Mouse (Mus musculus) gastrocnemius, postnatal 10 days (tissue): ENCODE data around the gene Lect2. TPM values are rescaled to one million over a fixed set of nuclear protein-coding genes. Genes with fewer than 3 reads are reported as not detected.
A peak's percentile ranks its signal among the peaks of the same experiment; 100 is the strongest.

ENCODE experiments used
- DNase-seq: peaks from one replicate; pipeline ENCODE4 v3.0.0; 2021; ENCODE audit warnings: mixed read lengths
- long read RNA-seq, 2 experiments: library from polyadenylated mRNA; stranded (forward); transcript quantifications; one replicate each; pipeline ENCODE4 v2.0.0; 2021
- total RNA-seq, 2 experiments: library from RNA; stranded (reverse); gene quantifications; 2 replicates each; pipeline ENCODE4 v1.2.3; 2021

Lect2 gene
- not detected for total RNA-seq
- long read RNA-seq, experiment 1 = 0 reads
- long read RNA-seq, experiment 2 = 0 reads

DNA sequence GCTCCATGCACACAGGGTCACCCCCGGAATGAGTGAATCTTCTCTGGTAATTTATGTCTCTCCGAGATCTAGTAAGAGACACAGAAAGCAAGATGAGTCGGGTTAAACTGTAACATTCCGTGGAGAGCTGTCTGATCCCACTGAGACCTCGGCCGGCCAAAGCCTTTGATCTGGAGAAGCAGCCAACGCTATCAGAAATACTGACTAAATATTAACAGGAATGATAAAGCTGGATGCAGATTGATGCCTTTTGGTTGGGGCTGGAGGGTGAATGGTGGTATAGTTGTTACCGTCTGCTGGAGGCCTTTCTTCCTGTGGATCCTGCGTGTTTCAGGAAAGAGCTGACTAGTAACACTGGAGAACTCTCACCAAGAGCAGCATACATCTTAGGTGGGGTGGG, at the start of gene Lect2:
Lect2 (minus strand) TSS at position 102 of the 400 bp plus-strand sequence.
- no peak for DNase-seq

DNA sequence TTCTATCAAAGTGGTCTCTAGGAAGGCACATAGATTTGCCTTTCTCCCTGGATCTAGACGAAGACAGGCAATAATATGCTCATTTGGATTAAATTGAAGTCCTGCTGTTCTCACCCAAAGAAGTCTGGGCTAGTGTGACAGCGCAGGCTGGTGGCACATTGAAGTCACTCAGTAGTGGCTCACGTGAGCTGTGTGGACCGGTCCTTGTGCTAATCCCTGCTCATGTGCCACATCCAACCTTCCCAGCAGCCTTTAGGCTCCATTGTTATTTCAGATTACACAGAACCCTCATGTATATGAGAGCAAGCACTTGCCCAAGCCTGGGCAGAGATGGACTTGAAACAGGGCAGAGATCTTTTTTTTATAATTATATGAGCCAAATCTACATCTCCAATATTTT, 49.0 kb upstream of the Lect2 start:
- DNase-seq = no peak

DNA sequence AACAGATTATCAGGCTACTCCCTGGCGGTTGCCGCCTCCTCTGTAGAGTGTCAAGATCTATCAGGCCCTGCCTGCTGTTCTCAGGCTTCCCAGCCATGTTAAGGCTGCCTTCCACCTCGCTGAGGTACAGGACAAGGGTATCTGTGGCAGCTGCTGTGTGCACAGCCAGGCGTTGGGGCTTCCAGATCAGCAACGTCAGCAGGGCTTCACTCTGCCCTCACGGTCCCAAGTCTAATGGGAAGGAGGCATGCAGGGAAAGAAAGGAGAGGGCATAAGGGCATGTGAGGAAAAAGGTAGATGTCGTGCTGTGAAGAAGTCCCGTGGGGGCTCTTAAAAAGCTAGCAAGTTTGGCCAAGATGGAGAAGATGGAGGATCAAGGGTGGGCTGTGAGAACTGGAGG, 46.9 kb upstream of the Lect2 start:
- no peak for DNase-seq

DNA sequence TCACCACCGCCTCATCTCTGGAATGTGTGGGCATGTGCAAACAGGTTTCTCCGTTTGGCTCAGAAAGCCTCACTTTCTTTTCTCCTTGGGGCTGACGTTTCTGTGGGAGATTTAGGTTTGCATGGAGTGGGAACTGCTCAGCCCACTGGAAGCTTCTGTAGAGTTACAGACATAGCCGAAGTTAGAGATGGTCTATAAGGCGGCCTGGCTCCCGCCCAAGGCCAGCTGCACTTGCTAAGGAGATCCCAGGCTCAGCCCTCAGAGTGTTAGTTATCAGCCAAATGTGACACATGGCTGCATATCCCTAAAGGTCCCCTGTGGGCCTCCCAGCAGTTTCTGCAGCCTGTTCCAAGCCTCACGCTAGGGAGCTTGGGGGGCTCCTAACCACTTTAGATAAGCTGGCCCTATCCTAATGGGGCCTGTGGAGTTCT, 45.7 kb upstream of the Lect2 start:
- no peak for DNase-seq

DNA sequence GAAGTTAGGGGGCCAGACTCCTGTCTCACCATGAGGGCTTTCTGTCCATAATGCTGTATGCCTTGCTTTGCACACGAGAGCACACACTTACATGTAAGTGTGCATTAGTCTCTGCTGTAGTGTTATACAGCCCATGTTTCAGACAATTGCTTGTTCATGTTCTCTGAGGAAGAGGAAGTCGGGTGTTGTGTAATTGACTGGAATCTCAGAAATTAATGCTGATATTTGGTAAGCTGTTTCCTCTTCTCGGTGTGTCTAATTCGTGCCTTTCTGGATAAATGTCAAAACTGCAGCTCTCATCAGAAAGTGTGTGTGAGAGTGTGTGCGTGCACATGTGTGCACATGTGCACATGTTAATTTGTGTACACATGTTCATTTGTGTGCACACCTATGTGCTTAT, 44.9 kb upstream of the Lect2 start:
- DNase-seq = no peak

DNA sequence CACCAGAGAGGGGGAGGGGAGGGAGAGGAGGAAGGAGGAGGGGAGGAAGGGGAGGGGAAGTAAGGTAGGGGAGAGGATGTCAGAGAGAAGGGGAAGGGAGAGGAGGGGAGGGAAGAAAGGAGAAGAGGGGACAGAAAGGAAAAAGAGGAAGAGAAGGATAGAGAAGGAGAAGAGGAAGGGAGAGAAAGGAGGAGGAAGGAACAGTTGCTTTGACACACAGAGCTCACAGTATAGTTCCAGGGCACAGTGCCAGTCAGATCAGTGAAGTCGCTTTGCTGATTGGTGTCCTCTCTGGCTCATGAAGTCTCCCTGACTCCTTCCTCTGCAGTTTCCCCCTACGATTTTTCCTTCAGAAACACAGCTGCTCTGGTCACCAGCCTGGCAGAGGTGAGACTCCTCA, 43.6 kb upstream of the Lect2 start:
- no peak for DNase-seq

DNA sequence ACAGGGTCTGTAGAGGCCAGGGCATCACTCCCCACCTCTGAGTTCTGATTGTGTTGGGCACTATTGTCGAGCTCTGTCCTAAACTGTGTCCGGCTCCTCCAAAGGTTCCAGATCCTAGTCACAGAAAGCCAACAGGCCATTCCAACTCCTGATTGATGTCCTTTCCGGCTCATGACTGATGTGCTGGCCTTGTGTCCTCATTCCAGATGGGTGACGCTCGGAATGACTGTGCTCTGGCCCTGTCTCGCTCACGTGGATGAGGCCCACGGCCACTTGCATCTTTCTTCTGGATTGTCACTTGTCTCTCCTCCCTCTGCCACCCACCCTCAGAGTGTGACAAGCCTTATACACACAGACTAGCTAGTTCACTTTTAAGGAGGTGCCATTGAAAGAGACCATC, 42.9 kb upstream of the Lect2 start:
- no peak for DNase-seq

DNA sequence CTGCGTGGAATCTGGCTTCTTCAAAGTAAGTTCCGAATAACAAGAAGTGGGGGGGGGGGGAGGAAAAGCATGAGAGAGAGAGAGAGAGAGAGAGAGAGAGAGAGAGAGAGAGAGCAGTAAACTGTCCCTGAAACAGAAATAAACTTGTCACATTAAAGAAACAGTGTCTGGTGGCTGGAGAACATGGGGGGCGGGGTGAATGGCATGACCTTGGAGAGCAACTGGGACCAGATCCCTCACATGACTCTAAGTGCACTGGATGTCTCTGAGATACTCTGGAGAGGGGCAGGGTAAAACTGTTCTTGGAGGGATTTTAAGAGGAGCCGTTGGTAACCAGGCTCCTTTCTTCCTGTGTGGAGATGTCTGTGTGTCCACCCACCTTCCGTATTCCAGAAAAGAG, 41.9 kb upstream of the Lect2 start:
- no peak for DNase-seq

DNA sequence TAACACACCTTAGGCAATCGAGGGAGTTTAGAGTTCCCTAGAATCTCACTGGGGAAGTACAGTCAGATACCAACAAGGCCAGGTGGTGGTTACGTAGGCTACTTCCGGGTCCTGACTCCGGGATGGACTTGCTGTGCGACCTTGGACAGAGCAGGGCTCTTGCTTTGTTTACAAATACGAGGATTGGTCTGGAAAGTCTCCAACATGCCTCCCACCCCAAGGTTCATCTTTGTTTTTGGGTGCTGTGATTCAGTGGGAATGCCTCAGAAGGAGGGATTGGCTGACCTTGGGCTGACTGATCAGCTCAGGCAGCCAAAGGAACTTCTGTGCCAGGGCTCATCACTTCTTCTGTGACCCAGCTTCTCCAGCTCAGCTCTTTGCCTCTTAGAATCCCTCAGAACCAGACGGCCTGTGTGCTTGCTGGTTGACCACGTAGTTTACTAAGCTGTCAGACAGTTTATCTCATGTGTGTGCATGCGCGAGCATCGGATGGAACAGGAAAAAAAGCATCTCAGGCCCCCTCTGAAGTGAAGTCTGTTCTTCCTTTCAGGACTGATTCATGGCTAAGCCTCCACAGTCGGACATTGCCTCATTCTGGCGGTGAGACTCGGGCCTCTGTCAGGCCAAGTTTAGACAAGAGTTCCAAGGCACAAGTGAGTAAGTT, 40.3 kb upstream of the Lect2 start:
- peak; percentile 37 for DNase-seq

DNA sequence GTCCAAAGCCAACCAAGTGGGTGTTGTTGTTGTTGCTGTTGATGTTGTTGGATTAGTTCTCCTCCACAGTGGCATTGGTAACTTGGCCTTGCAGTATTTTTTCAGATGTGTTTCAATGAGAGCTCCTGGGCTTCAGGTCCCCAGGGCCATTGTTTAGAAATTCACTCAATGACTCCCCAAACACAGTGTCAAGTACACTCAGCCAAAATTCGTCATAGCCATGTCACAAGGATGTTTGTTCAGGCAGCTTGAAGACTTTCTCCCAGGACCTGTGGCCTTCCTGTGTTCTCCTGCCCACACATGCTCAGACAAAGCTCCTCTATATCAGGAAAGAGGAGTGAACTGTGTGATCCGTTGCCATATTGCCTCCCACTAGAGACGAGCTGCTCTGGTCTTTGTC, 37.7 kb upstream of the Lect2 start:
- no peak for DNase-seq

DNA sequence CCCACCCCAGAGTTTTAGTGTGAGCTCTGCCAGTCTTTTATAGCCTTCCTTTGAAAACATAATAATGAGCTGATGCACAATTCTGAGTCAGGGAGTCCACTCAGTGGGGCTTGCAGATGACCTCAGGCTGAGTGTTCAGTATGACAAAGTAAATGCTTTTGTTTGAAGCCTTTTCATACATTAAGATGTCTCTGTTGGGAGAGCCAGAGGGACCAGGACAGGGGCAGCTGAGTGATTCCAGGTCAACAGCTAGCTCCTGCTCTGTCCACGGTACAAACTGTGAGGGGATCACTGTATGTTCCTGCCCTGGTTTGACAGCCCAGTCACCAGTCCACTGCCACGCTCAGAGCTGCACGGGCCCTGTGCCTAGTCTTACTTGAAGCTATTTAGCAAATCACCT, 34.4 kb upstream of the Lect2 start:
- DNase-seq = no peak

DNA sequence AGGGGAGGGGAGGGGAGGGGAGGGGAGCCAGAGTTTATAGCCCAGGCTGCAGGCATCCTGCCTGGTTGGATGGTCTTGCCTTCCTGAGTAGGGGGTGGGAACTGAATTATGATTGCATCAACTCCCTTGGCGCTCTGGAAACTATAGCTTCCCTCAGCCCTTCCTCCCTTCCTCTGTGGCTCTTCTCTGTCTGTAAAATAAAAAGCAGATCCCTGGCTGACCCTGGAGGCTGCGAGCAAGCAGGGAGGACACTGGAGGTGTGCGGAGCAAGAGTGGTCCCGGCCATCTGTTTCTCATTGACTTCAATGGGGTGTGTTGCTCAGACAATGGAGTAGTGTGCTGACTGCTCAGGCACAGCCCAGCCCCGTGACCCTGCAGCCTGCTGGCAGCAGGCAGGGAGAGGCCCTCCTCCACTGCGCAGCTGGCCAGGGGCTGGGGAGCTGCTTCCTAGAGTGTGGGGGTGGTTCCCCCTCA, 33.7 kb upstream of the Lect2 start:
- DNase-seq = peak; percentile 56

DNA sequence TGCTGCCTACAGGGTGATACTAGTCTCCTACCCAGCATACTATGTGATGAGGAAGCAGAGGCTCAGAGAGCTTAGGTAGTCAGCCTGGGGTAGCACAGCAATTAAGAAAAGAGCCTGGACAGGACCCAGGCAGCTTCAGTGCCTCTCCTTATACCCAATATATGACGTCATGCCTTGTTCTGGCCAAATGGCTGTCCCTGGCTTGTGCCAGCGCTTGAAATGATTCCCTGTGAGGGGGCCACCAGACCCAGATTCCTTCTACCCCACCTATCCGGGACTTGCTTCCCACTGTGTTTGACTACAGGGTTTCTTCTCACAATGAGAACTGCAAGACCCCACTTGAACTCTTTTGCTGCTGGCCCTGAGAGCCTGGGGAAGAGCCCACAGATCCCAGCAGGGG, 33.2 kb upstream of the Lect2 start:
- DNase-seq = no peak

DNA sequence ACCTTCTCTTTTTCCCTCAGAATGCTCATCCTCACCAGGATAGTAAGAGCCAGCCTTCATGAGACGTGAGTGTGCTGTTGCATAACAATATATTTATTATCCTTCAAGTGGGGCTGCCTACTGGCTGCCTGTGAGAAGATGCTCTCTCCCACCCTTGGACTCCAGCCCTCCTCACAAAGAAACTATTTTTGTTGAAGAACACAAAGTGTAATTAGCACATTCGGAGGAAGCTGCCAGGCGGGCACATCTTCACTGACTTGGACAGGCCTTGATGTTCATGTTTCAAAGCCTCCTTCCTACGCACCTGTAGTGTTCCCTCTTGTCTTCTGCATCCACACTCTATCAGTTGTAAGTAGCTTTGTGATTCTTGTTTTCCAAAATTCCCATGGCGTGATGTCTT, 32.1 kb upstream of the Lect2 start:
- no peak for DNase-seq

DNA sequence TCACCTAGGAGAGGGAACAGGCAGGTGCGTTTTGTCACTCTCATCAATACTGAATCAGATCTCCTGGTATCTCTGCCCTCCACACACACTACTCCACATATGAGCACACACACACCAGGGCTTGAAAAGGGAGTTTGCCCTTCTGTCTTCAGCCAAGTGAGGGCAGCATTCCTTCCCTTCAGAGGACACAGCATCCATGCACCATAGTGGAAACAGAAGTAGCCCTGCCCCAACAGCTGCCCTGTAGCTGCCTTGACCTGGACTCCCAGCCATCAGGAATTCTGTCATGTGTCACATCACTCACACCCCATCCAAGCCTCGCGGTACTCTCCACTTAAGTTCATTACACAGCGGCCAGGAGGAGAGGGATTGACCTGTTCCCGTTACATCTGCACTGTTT, 29.8 kb upstream of the Lect2 start:
- DNase-seq = no peak

DNA sequence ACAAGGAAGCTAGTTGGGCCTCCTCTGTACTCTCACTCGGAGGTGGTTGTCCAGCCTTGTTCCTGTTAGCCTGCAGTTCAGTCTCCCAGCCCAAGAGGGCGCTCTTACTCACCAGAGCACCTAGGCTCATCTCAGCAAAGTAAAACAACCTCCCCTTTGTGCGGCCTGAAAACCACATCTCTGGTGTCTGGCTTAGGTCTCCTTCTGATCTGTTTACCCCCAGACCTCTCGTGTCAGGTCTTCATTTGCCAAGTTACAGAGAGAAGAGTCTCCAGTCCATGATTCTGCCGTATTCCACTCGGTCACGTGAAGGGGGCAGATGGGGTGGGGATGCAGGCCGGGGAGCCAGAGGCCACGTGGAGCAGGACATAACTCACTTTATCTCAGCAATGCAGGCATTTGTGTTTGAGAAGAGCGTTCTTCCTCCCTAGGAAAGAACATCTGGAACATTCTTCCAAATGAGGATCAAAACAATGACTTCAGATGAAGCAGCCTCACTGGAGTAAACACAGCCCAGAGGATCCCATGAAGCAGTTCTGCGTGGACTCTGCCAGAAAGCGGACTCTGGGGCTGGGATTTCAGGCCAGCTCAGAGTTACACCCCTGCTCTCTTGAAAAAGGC, 27.5 kb upstream of the Lect2 start:
- peak; percentile 77 for DNase-seq

DNA sequence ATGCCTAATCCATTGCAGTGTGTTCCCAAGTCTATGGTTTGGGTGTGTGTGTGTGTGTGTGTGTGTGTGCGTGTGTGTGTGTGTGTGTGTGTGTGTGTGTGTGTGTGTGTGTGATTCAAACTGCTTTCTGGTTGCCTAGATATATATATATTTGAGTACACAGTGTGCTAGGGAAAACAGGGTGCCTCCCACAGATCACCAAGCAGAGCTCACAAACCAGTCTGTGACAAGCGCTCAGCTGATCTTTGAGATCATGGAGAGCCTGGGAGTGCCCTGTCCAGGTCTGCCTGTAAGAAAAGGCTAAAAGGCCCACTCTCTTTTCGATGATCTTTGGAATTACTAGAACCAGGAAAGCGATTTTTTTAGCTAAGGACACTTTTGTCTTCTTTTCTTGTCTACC, 26.8 kb upstream of the Lect2 start:
- no peak for DNase-seq

DNA sequence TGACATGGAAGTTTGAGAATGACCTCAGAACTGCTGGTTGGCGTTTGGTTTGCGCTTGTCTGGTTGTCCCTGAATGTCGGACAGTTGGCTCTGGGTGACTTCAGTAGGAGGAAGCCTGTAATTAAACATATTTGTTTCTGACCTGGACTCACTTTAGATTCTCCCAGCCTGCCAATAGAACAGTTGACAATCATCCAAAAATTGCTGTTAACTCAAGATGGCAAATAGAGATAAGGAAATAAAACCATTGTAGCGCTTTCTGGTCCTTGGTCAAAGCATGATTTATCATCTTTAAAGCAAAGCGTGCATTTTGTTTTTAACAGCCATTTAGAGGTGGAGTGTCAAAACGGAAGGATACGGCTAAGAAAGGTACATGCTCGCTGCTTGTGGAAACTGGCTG, 23.3 kb upstream of the Lect2 start:
- DNase-seq = no peak

DNA sequence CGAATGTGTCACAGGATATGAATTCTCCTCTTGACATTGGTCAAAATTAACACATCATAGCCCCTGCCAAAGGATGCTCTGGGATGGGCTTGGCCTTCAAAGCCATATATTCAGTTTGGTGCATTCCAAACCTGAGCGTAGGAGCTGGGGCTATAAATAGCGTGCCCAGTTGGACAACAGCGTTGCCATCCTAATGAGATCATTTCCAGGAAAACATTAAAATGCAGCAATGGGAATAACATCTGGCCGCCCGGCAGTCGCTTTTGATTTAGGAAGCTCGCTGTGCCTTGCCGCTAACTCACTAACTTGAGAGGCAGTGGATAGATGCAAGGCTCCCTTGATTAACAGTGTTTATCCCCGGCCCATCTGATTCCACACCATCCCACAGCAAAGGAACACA, 18.0 kb upstream of the Lect2 start:
- no peak for DNase-seq

DNA sequence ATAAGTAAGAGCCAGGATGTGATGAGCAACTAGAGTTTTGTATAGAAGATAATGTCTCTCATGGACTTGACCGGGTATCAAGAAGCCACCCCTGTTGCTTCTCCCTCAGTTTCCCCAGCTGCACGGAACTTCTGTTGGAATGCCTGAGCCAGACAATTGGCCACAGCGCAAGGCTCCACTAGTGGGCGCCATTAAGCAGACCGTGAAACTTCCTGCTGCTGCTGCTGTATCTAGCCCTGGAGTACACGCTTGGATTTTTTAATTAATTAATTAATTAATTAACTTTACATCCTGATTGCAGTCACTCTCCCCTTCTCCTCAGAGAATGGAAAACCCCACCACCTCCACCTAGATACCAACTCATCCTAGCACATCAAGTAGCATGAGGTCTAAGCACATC, 14.8 kb upstream of the Lect2 start:
- DNase-seq = peak; percentile 58

DNA sequence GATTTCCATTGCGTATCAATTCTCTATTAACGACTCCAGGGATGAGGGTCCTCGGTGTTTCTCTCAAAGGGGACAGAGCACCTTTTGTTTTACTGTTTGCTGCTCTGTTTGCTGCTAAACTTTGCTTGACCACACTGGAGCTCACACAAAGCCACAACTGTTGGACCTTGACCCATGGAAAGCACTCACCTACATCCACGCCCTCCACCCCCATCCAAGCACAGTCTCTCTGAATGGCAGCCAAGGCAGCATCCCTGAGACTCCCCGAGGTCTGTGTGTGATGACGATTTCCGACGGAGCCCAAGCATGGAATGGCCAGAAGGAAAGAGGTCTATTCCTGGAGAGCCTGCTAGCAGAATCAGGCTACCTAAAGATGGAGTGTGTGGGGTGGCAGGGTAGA, 12.8 kb upstream of the Lect2 start:
- DNase-seq = no peak

DNA sequence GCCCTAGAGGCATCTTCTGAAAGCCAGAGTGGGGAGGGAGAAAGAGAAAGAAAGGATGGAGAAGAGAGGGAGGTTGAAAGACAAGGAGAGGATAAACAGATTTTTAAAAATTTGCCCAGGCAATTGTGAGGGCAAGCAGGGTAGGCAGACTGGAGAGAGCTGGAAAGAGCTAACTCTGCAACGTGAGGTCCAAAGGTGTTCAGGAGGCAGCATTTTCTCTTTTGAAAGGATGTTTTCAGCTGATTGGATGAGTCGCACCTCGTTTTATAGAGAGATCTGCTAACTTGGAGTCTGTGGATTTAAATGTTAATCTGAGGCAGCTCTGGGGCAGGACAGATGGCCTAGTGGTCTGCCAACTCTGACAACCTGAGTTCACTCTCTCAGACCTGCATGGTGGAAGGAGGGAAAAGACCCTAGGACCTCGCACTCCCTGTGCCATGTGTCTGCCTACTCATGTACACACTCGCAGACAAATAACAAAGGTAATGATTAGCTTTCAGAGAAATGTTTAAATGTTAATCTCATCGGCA, 11.6 kb upstream of the Lect2 start:
- DNase-seq = no peak

DNA sequence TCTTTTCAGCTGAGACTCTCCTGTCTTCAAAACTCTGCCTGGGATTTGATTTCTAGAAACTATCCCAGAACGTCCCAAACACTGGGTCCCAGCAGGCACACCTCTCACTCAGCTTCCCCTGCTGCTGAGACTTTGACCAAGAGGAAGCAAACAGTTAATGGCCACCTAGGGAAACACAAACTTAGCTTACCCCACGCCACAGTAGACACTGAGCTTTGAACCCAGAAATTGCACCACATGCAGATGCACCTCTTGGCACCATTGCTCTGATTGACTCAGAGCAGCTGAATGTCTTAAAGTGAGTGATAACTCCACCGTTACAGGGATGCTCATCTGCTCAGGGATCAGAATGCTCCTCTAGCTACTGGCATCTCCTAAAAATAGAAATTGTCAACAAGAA, 10.5 kb upstream of the Lect2 start:
- no peak for DNase-seq

DNA sequence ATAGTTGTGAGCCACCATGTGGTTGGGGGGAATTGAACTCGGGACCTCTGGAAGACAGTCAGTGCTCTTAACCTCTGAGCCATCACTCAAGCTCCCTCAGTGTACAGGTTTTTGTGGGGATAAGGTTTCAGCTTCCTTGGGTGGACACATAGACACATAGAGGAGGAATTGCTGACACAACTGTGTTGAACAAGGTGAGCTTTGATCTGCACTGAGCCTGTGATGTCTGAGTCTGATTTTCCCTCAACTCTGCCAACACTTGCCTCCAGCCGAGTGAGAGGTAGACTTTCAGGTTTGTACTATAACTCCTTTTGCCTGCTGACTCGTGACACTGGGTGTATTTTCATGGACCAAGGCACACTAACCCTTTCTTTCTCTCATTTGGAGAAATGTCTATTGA, 8.4 kb upstream of the Lect2 start:
- no peak for DNase-seq
